Mouse (Mus musculus) urinary bladder, postnatal 10 days (tissue): ENCODE measurements around the gene Slc19a1.

Experiments
- DNase-seq: peaks from one replicate; pipeline ENCODE4 v3.0.0; 2022; ENCODE audit warnings: low spot score

The Slc19a1 gene

DNA sequence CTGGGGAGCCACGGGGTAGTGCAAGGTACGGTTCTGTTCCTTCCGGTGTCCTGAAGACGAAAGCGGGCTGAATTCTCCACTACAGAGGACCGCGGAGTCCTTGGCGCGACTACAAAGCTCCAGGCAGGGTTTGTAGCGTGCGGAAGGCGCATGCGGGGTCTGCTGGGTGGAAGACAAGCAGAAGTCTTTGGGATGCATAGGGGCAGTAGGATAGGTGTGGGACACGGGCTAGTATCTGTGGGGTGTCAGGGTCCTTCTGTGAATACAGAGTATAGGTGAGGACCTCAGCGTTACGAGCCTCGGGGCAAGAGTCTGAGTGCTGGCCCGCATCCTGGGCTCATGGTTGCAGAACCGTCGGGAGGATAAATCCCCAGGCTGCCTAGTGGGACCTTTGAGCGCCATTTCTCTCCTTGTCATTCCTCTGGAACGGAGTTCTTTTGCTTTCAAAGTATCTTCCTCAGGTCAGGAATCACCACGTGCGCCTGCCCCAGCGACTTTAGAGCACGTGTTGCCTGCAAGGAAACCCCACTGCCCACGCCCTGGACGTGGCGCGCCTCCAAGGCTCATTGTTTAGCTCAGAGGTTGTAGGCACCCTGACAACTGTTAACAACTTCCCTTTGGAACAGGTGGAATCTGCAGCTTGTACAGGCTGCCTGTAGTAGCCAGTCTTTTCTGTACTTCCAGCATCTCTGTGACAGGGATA is 1.4 kb downstream of the Slc19a1 start:
- DNase-seq: no peak

DNA sequence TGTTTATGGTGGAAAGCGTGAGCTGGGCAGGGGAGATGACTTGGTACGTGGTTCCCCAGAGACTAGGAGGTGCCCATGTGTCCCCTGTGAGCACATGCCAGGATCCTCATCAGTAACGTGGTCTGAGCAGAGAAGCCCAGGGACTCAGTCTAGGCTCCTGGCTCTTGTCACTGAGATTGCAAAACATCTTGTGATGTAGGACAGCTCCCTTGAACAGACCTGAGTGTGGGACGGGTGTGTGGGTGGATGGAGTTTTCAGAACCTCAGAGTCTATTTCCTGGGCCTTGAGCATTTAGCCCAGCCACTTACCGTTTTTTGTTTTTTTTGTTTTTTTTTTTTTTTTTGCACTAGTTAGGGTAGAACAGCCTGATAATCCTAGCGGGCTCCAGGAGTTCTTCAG is 3.4 kb downstream of the Slc19a1 start:
- no peak for DNase-seq

DNA sequence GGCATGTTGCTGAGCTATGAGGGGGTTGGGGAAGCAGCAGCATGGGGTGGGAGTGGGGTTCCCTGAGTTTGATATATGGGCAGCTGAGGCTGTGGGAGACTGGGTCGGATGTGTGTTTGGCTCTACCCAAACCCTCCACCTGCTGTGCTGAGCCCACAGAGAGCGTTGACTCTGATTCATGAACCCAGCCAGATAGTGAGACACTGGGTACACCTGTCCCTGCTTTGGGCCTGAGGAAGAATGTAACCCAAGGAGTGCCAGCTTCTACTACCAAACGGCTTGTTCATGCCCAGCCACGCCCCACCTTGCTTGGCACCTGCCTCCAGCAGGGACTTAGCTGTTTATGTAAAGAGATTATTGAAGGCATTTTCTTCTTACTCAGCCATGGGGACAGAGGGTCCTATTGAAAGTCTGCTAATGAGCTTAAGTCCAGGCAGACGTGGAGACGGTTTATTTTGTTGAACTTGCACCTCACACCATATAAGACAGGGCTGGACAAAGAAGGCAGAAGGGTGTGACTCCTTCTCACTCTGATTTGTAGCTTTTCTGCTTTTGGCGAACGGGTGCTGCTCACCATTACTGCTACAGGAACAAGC is 6.6 kb downstream of the Slc19a1 start:
- DNase-seq: no peak

DNA sequence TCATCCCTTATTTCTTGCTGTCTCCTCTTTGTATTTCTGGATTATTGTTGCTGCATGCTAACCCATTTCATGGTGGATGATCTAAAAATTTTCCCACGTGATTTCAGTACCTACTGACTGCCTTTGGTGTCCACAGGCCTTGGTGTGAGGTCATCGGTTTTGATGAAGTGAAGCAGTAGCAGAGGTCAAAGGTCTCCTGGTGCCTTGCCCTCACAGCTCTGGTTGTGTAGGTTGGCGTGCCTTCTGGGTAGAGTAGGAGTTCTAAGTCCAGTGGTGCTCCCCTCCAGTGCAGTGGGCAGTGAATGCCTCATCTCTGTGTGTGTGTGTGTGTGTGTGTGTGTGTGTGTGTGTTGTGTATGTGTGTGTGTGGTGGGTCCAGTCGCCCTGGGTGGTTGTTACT is 16.2 kb downstream of the Slc19a1 start:
- DNase-seq: no peak

DNA sequence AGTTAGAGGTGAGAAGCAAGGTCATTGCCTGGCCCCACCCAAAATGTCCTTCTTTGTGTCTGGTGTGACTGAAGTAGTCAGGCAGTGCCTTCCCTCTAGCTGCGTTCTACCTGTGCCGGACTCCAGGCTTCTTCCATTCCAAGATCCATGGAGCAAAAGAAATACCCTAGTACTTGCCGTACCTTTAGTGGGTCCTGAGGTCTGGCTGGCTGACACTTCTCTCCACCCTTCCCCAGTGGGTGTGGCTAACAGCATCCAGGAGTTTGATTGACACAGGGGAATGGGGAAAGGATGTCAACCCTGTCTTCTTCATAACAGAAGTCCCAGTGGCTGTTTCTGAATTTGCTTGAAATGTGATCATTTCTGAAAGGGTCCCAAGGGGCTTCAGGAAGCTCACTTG is 16.6 kb downstream of the Slc19a1 start:
- no peak for DNase-seq

DNA sequence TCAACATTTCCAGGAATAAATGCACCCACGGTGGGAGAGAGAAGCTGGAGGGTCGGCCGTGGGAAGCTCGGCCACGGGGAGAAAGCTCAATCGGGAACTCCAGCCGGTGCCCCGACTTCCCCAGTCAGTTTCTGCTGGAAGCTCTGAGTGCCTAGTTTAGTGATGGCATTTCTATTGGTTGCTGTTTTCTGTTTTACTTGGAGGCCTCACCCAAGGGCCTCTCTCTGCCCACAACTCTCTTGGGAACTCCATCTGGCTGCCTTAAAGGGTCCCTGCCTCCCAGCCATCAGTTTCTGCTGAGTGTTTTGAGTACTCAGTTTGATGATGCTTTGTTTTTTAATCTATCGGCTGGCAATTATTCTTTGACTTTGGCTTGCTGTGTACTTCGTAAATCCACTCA is 24.7 kb downstream of the Slc19a1 start:
- DNase-seq: no peak

DNA sequence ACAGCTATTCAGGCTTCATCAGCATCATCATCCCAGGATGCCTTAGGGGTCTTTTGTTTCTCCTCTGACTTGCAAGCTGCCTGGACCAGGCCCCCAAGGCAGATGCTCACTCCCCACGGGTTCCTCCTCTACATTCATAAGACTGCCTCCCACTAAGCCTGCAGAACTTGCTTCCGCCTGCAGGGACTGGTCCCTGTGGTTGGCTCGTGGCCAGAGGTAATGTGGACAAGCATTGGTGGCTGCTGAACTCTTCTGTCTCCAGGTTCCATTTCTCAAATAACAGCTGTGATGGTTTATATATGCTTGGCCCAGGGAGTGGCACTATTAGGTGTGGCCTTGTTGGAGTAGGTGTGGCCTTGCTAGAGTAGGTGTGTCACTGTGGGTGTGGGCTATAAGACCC is 29.4 kb downstream of the Slc19a1 start:
- DNase-seq: no peak

DNA sequence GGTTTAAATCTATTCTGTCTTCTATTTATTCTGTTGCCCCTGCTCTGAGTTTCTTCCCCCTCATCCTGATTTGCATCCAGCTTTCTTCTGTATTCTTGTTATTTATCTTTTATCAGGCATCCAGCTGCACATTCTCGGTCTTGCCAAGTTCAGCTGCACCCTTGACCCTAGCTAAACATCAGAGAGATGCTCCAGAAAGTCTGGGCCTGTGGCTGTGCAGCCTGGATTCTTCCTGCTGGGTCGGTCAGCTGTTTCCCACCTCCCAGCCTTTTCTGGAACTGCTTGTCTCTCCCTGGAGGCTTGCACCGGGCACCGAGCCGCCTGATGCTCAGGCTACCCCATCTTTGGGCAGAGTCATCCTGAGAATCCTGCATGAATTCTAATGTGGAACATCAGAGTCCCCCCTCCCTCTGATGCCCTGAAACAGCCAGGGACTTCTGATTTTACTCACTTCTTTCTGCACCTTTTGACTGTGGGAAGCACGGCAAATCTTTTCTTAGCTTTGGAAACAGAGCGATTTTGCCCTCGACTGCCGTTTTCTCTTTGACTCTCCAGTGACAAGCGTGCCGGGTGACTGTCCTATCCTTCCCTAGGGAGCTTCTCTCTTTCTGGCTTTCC is 30.5 kb downstream of the Slc19a1 start:
- no peak for DNase-seq

DNA sequence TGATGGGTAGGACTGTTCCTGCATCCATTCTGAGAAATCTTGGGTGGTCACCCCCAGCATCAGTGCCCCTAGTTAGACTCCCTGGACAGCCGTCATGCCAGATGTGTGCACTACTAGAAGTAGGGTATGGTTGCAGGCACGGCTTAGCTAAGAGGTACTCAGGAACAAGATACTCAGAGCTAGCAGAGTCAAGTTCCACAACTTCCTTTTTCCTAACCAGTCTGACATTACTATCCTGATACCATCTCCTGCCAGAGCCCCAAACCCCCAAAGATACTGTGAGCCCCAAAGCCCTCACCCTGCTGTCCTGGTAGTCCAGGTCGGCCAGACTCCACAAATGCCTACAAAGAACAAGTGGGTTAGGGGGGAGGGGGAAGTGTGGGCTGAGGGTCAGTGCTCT is 32.2 kb downstream of the Slc19a1 start:
- no peak for DNase-seq

DNA sequence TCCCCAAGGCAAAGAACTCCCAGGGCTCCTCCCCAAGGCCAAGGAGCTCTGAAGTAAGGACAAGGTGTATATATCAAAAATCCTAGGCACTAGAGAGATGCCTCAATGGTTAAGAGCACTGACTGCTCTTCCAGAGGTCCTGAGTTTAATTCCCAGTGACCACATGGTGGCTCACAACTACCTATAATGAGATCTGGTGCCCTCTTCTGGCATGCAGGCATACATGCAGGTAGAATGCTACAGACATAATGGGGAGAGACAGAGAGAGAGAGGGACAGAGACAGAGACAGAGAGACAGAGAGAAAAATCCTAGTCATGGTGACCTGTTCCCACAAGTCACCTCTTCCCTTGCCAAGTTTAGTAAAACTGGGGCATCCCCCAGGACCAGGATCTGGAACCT is 32.6 kb downstream of the Slc19a1 start:
- DNase-seq: no peak

DNA sequence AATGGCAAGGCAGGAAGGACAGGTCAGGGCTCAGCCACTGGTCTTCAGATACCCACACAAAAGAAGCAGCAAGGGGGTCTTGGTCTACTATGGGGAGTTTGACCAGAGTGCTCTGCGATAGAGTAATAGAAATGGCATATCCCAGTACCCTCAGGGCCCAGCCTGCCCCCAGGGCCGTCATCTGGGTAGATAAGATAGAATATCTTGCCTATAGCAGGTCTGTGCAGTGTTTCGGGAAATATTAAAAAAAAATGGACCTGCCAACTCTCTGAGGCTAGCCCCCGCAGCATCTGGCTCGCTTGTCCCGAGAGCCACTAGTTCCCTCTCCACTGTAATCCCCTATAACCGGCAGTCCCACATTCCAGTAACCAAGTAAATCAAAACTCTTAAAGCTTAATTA is 36.4 kb downstream of the Slc19a1 start:
- DNase-seq: no peak

DNA sequence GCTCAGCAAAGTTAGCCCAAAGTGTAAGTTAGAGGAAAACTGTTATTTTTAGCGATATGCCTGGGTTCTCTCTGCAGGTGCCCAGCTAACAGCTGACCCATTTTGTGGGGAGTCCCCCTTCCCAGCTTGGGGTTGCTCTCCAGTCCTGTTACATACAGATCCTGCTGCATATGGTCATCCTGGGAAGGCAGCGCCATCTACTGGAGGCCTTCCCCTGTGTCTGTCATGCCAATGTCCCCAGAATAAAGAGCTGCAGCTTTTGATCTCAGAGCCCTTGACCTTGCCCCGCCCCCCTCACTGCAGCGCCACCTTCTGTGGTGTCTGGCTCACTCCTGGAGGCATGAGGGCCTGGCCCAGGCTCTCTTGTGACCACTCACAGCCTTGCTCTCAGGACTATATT is 38.0 kb downstream of the Slc19a1 start:
- no peak for DNase-seq

DNA sequence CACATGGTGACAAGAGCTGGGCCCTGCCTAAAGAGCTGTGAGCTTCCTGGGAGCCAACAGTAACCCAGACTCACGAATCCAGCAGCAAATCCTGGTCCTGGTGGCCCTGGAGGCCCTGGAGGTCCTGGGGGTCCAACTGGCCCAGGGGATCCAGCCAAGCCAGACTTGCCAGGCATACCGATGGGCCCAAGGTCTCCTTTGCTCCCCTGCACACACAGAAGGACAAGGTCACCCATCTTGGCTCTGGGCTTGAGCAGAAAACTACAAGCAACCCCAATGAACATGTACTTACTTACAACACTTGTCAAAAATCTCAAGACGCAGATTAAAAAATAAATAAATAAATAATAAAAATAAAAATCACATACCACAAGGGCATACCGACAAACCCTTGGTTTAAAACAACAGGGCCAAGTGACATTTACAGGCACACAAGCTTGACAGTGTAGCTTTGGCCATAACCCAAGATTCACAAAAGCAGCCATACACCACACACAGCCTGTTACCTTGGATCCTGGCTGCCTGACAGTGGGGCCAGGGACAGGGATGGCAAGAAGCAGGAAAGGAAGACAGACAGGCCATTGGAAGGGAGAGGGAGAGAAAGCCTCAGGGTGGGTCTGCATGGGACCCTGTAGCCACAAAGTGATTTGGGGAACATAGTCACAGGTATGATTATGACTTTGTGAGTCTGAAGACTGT is 42.4 kb downstream of the Slc19a1 start:
- DNase-seq: no peak

DNA sequence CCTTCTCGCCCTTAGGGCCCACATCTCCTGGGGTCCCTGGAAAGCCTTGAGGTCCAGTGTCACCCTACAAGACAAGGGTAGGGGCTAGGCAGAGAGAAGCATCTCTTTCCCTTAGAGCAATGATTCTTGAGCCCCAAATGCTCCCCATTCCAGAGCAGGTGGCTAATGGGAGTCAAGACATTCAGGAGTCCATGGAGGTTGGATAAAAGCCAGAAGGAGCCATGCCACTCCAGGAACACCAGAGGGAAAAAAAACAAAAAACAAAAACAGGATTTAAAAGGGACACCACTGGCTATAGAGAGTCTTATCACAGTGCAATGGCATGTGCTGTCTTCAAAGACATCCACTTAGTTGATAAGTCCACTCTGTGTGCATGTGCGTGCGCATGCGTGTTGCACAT is 46.4 kb downstream of the Slc19a1 start:
- no peak for DNase-seq

DNA sequence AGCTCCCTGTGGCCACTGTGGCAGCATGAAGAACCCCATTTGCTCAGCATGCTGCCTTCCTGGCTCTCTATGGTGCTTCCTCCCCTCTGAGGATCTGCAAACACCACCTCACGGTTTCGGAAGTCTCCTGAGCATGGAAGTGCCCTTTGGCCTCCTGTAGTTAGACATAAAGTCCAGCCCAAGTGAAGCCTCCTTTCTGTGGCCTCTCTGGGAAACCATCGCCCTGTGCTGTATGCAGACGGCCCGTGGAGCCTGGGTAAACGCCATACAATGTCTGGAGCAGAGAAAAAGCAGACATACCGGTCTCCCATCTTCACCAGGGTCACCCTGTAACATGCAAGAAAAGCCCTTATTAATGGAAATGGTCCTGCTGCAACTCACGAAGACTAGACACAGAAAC is 46.9 kb downstream of the Slc19a1 start:
- no peak for DNase-seq

DNA sequence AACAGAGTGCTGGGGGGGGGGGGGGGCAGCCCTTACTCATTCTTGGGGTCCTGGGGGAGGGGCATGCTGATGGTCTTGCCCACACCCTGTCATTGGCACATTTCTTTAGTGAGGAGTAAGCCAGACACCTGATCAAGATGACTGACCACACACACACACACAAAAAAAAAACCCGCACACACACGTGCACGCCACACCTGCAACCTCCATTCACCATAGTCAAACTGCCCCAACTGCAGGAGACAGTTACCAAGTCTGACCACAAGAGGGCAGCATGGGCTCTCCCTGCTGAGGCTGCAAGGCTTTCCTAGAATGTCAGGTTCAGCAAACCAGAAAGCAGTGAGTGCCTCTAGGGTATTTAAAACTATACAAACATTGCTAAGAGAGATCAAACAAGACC is 50.4 kb downstream of the Slc19a1 start:
- no peak for DNase-seq

DNA sequence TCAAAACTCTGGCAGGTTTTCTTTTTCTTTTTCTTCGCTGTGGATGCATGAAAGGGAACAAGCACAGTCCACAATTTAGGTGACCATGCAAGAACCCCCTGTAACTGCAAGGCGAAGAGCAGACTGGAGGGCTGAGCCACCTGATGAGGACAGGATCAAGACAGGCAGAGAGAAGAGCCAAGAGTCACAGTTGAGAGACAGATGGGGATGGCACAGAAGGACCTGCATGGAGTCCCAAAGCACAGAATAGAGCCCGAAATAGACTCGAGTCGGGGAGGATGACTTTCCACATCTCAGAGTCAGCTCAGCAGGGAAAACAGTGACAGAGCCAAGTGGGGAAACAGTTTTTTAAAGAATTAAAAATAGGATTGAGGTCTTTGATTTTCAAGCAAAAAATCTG is 50.9 kb downstream of the Slc19a1 start:
- no peak for DNase-seq

DNA sequence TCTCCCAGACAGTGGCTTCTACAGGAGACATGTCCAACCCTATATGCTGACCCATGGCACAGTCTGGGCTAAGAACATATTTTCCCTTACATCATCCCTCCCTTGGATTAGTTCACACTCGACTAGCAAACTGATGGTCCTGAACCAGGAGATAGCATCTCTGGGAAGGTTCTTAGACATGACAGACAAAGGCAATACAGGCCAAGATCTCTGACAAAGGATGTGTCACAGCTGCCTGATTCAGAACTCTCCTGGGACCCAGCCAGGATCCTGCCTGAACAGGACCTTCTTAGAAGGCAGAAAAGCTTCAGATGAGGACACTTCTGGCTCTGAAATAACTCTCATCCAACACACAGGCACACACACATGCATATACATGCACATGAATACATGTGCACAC is 52.5 kb downstream of the Slc19a1 start:
- DNase-seq: no peak

DNA sequence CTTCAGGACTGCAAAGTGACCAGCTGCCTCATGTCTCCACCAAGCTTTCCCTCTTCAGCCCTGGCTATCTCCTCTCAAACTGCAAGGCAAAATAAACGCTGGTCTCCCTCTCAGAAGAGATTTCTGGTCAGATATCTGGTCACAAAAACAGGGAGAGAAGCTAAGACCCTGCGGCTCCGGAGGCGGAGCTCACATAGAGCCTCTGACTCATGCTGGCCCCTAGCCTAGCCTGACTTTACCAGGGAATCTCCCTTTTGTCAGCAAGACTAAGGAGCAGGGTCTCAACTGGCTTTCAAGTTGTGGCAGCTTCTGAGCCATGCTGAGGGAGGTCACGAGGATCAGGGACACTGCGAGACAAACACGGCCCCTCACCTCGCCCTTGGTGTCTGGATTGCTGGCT is 57.3 kb downstream of the Slc19a1 start:
- no peak for DNase-seq

DNA sequence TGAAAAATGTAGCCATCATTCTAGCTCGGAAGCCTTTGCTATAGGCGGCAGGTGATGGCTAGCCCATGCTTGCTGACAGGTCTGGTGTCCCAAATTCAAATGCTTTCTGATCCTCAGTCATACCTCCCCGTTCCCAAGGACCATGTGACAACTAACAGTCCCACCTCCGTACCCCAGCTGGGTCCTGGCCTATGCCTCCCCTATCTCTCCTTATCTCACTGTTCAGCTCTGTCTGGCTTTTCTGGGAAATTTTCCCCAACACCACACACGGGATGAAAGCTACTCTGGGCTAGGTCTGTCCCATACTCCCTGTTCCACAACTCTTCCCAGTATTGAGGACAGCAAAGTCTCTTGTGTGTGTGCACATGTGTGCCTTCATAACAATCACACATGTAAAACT is 58.0 kb downstream of the Slc19a1 start:
- DNase-seq: no peak

DNA sequence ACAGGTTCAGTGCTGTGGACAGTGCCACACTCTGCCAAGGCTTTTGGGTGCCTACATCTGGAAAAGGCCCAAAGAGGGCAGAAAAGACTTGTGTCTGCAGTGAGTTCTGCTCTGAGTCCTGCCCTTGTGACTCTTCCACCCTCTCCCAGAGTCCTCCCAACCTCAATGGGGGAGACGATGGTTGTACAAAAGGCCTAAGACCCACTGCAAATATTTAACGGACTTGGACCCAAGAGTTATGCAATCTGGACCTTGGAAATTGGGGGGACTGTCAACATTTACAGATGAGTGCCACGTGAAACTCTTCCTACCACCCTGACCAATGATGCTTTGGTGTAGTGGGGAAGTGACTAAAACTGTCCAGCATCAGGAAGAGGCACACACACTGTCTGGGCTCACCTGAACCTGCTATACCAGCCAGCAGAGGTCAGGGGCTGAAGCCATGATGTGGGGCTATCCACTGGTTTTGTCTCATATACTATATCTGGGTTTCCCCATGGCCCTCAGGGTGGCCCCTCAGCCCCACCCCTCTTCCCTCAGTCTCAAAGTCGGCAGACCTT is 59.6 kb downstream of the Slc19a1 start:
- DNase-seq: no peak

DNA sequence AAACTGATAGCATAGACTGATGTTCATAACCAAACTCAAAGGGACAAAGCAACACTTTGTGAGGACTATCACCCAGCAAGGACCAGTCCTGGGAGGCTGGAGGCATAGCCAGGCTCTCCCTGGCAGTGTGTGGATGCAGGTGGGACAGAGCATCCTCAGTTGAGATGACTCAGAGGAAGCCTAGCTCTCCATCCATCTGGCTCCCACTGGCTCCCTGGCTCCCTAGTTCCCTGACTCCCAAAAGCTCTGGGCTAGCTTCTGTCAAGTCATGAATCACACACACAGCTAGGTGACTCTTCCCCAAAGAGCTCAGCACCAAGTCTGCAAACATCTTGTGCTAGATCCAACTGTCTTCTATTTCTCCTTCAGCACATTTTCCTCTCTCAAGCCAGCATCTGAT is 61.8 kb downstream of the Slc19a1 start:
- no peak for DNase-seq

DNA sequence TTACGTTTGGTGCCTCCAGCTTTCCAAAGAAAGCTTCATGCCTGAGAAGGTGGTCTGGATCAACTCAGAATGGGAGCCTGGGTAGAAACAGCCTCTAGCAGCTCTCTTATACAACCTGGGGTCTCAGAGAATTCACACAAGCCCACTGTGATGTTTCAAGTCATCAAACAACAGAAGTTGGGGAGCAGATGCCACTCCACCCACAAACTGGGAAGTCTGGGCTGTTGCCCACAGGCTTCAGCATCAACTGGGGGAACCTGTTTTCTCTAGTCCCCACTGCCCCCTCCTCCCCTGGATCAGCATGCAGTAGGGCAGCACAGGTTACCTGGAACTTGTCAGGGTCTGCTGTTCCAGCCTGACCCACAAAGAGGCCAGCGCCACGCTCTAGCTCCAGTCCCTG is 63.6 kb downstream of the Slc19a1 start:
- no peak for DNase-seq
